Mouse (Mus musculus) heart, postnatal 36 days (tissue): Measurements from ENCODE around the gene Pde1b. TPM values are rescaled to one million over a fixed set of nuclear protein-coding genes. Genes with fewer than 3 reads are reported as not detected.

Source experiments
- DNase-seq, 2 experiments: peaks; one replicate each; pipeline ENCODE4 v3.0.0; 2021 to 2022
- intact Hi-C: fragments of 180-260 bp; cut with DNase I; formaldehyde crosslinking; loops from one replicate; pipeline ENCODE4 v1.15.1; 2025
- total RNA-seq, 2 experiments: library from RNA; stranded (reverse); gene quantifications; 2 replicates each; pipeline ENCODE4 v1.2.3; 2021

Pde1b gene
- 1 to 10 TPM; 1.2 to 1.5 TPM for total RNA-seq

DNA sequence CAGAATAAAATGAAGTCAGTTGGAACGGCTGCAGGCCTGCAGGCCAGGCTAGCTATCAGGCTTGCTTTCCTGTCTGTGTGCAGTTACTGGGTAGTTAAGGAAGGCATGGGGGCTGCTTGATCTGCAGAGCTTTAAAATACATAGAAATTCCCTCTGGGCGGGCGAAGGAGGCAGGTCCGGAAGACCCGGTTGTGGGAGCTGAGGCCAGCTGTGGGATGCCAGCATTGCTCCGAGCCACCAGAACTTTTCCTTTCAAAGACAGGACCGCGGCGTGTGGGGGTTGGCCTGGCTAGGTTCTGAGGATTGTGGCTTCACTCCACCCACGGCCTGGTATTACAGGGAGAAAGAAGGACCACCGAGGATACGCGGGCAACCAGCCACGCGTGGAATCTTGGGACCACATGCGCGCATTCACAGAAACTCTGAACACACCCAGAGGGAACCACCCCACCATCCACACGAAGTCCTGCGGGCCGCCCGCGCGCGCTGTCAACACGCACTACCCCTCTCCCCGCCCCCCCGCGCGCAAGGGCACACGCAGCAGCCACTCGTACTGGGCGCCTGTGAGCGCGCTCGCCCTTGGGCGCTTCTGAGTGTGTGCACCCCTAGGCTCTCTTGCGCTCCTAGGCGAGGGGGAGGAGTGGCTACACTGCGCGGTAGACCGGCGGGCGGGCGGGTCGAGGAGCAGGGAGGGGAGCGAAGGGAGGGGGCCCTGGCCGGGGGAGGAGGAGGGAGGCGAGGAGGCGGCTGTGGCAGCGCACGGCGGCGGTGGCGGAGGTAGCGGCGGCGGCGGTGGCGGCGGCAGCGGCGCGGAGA is at the start of gene Pde1b:
Pde1b (plus strand) TSS at position 600 of the 816 bp plus-strand sequence.
- intact Hi-C loops = no loop called here
- DNase-seq = peak; percentile 26 to 49

- peak; percentile 29 to 39 for DNase-seq
- intact Hi-C loops = no loop called here
Measured at GRCm38 (mm10) chr15:103453551-103454218, 49.1 kb upstream of the Pde1b start, which contains the start of gene Nckap1l. Nckap1l (plus strand) TSS chr15:103453794.

DNA sequence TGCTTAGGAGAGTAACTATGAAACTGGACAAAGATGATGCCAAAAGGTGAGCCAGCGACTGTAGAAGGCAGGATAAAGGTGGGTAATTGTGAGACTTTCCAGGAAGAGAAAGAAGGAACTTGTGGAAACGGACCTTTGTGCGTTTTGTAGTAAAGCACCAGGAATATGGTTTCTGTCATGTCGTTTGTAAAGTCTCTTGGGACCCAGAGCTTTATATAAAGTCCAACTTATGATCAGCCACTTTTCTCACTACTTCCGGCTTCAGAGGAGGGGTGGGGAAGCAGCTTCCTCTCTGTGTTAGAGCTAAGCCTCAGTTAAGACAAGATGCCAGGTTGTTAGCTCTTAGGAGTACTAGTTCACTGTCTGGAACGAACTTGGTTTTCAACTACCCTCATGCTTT is 48.4 kb upstream of the Pde1b start:
- intact Hi-C loops = no loop called here
- DNase-seq = no peak

DNA sequence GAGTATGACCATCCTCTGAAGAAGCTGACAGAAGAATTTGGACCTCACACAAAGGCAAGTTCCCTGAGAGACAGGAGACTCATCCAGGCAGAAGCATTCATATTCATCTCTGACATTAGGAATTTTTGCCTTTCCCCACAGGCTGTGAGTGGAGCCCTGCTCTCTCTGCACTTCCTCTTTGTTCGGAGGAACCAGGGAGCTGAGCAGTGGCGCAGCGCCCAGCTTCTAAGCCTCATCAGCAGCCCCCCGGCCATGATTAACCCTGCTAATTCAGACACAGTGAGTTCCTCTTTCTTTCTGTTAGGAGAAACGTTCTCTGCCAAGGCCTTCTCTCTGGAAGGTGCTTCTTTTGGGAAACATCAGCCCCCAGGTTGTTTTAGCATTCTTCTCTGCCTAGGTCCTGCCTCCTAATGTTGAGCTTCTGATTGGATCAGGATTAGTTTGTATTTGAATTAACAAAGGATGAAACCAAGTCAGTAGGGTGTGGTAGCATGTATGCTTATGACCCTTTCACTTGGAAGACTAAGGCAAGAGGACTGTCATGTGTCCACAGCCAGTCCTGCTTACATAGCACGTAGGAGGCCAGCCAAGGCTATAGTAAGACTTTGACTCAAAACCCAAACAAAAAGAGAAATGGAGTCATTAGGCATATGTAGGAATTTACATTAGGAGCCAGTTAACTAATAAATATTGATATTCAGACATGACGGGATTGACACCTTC is 40.1 kb upstream of the Pde1b start:
- peak; percentile 9 to 12 for DNase-seq
- intact Hi-C loops = no loop called here

DNA sequence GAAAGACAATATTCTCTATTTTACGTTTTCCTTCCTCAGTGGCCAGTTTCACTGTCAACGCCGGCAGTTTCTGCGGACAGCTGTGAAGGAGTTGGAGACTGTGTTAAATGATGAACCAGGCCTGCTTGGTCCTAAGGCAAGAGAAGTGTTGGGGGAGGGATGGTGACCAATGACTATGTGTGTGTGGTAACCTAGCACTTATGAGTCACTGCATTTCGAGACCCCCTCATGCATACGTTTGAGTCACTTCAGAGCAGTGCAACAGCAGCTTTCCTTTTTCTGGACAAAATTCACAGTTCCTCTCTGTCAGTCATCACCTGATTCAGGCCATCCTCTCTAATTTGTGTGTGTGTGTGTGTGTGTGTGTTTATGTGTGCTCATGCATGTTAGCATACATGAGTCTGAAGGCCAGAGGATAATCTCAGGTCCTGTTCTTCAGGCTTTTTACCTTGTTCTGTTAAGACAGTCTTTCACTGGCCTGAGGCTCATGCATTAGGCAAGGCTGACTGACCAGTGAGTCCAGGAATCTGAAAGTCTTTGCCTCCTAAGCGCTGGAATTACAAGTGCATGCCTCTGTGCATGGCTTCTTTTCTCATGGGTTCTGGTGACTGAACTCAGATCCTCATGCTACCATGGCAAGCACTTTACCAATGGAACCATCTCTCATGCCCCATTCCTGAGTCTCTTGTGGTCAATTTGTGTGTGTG is 31.2 kb upstream of the Pde1b start:
- intact Hi-C loops = no loop called here

DNA sequence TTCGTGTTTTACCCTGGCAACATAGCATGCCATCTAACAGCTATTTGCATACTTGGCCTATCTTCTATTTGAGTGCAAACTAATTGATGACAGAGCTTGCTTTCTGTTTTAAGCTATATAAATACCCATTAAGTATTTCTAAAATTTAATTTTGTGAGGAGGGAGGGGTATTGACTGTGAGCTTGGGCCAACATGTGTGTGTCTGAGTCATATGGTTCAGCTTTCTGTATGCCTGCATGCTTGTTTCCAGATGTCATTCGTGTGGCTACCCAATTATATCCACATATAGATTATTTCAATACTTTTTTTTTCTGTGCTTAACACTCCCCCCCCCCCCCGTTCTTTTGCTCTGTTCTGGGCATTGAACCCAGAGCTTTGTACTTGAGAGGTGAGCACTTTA is 30.6 kb upstream of the Pde1b start:
- DNase-seq = no peak
- intact Hi-C loops = no loop called here

More for the DNA sequence above, 31.2 kb upstream of the Pde1b start:
- DNase-seq = no peak

DNA sequence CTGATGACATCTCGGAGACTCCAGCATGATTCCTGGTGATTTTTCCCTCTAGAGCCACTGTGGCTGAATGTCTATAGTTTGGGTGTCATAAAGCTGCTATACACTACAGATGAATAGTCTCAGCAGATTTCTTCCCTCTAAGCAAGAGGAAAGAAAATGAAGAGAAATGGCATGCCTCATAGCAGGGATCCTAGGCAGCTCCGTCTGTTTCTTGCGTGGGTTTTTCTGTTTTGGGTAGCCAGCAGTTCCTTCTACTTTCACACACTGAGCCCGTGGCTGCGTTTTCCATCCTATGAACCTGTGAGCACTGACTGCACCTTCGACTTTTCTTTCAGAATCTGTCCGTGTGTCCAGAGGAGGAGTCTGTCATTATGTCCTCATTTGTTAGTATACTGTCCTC is 29.7 kb upstream of the Pde1b start:
- DNase-seq = no peak
- intact Hi-C loops = no loop called here

DNA sequence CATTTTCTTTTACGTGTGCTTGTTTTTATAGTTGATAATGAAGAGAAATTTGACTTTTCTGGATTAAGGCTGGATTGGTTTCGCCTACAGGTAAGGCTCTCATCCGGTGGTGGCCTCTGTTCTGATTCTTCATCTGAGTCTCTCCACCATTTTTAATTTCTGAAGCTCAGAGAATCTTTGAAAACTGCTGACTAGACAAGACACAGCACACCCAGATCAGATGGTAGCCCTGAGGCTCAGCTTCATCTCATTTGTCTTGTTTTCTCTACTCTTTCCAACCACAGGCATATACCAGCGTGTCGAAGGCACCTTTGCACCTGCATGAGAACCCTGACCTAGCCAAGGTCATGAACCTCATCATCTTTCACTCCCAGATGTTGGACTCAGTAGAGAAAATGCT is 29.1 kb upstream of the Pde1b start:
- intact Hi-C loops = no loop called here
- DNase-seq = no peak

DNA sequence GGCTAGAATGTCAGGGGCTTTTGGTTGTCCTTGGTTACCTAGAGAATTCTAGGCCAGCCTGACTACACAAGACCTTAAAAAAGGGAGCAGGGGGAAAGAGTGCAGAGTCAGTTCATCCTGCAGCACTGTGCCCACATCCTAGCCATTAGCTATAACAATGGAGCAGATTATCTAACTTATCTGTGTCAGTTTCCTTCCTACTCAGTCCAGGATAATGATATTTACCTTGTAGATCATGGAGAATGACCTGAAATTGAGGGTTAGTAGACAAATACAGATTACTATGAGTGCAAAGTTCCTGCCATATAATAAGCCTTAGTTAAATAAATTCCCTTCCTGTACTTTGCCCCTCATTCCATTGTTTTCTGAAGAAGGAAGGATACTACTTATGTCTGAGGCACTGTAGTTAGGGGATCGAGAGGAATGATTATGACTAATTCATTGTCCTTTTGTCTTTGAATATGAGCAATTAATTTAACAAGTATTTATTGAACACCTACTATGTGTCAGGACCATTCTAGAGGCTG is 23.7 kb upstream of the Pde1b start:
- no peak for DNase-seq
- intact Hi-C loops = no loop called here

DNA sequence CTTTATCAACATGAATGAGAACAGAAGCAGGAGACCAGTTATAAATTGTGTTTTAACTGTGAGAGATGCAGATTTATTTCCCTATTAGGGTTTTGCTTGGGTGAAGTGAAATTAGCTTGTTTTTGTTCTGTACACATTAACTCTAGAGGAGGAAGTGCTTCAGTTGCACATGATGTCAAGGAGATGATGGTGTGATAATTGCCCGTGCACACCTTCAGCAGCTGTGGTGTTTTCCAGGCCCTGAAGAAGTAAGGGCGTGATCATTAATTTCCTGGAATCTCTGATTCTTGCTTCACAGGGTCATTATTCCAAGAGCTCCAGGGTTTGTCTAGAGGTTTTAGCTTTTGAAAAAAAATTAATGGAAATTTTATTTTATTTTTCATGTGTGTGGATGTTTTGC is 22.7 kb upstream of the Pde1b start:
- intact Hi-C loops = no loop called here
- DNase-seq = no peak

- DNase-seq = no peak
- intact Hi-C loops = no loop called here
Measured at GRCm38 (mm10) chr15:103482488-103482887, 20.3 kb upstream of the Pde1b start.

GRCm38 (mm10) chr15:103484490-103484889 is 18.3 kb upstream of the Pde1b start:
- intact Hi-C loops = no loop called here
- DNase-seq = no peak

GRCm38 (mm10) chr15:103485106-103485505 is 17.7 kb upstream of the Pde1b start:
- intact Hi-C loops = no loop called here
- DNase-seq = no peak

GRCm38 (mm10) chr15:103486658-103487057 is 16.2 kb upstream of the Pde1b start:
- intact Hi-C loops = no loop called here
- no peak for DNase-seq

DNA sequence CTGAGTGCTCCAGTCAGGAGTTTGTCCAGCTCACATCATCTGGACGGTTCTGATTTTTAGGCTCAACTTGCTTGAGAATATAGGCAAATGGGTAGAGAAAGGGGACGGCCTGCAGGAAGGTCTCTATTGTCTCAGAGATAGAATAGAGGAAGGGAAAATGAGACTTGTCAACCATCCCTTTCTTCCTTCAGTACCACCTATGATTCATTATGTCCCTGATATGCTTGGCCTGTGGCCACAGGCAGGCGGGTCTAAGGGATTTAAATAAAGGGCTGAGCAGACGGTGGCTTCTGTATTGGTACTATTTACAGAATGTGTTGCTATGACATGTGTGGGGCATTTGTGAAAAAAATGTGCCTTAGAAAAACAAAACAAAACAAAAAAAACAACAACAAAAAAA is 14.5 kb upstream of the Pde1b start:
- DNase-seq = no peak

DNA sequence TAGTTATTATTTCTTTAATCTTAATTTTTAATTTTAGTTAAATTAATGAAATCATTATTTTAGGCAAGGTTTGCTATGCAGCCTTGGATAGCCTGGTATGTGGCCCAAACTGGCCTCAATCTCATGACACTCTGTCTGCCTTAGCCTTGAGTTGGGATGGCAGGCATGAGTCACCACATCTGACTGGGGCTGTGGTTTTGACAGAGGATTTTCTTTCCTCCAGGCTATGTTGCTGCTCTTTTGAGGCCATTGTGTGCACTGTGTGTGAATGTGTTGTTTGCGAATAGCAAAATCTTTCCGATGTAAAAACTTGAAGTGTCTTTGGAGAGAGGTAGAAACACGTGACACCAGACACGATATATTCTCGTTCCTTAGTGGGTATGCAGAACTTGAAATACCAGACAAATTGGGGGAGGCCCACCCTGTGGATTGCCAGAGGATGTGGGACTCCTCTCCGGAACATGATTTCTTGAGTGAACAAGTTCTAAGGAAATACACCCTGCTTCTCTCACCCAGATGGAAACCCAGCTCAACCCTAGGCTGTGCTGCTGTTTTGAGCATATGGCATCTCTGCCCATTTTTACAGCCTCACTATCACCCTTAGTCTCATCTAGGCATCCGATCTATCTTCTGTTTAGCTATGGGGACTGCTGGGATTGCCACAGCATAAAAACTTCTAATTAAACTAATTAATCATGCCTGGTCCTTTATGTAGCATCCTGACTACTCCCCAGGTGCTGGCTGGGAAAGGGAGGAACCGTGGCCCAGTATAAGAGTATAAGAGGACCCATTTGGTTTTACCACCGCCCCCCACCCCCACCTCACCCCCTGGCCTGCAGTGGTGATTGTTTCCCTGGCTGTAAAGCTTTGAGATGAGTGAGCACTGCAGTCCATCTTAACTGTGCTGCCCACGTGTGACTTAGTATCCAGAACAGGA is 6.4 kb upstream of the Pde1b start:
- DNase-seq = no peak
- intact Hi-C loops = no loop called here

More for the DNA sequence above, 14.5 kb upstream of the Pde1b start:
- intact Hi-C loops = no loop called here

DNA sequence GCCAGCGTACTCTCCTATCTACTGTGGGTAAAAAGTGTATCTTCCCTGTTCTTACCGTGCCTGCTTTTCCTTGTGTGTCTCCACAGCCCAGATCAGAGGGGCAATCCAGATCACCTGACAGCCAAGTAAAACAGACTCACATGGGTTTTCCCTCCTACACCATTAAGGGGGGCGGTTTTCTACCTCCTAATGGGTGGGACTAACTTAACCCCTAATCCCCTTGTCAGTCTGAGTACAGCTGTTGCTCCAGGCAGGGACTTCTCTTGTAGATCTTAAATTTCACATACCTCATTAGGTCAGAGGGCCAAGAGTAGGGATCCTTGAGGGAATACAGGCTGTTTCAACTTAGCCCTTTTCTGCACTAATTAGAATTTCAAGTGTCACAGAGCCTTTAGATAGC is 4.7 kb upstream of the Pde1b start:
- intact Hi-C loops = no loop called here
- DNase-seq = no peak

GRCm38 (mm10) chr15:103500723-103501122 is 2.1 kb upstream of the Pde1b start:
- intact Hi-C loops = no loop called here

DNA sequence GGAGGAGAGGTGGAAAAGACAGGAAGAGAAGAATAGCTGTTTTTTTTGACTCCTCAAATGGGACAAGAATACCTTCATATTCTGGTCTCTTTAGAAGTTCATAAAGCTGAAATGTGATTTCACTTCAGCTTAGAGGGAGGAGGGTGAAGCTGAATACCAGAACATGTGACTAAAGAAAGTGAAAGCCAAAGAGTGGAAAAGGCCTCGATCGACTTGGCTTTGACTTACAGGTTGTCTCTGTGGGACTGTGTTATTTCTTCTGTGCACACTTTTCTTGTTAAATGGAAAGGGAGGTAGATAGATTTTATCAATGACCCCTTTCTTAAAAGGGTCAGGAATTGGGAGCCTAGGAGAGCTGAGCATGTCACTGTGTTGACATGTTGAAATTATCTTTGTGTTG is 1.6 kb upstream of the Pde1b start:
- intact Hi-C loops = no loop called here
- no peak for DNase-seq

More at GRCm38 (mm10) chr15:103500723-103501122, 2.1 kb upstream of the Pde1b start:
- no peak for DNase-seq

GRCm38 (mm10) chr15:103503251-103503600 is 392 bp downstream of the Pde1b start:
- DNase-seq = no peak
- intact Hi-C loops = no loop called here
